Mouse (Mus musculus) bone marrow macrophage, adult 2 months (primary cell): ENCODE data around the gene Lpcat1.

Source experiments
- CTCF ChIP-seq: IDR thresholded peaks from 2 replicates; pipeline ENCODE4 v1.5.1; 2012; ENCODE audit warnings: low read depth, mild to moderate bottlenecking, low read length, moderate library complexity
- POLR2A ChIP-seq: IDR thresholded peaks from 2 replicates; pipeline ENCODE4 v1.6.1; 2012; ENCODE audit warnings: mild to moderate bottlenecking, low read depth, low read length, borderline replicate concordance

GRCm38 (mm10) chr13:73419244-73419643 lies 47.8 kb upstream of the Lpcat1 start:
- no peak for TF ChIP-seq CTCF
- no peak for TF ChIP-seq POLR2A
